Mouse (Mus musculus) heart, embryonic 12.5 days (tissue): ENCODE data around the gene Uck2. TPM values are rescaled to one million over a fixed set of nuclear protein-coding genes. Genes with fewer than 3 reads are reported as not detected.
A peak's percentile ranks its signal among the peaks of the same experiment; 100 is the strongest.

Experiments used
- ATAC-seq: fragments of 200-750 bp; cut with Nextera tagmentation; 2 replicates; pipeline ENCODE4 v1.8.0; 2017; ENCODE audit warnings: moderate TSS enrichment, moderate library complexity; ENCODE audit not compliant: insufficient number of reproducible peaks, low FRiP score
- H3K27ac ChIP-seq: fragments of 300-500 bp; sonication (generic); 2 replicates; pipeline ENCODE4 v1.5.1; 2016; ENCODE audit warnings: mild to moderate bottlenecking, moderate library complexity; ENCODE audit not compliant: poor library complexity, severe bottlenecking
- H3K27me3 ChIP-seq: fragments of 300-500 bp; sonication (generic); replicated peaks from 2 replicates; pipeline ENCODE4 v1.6.1; 2016; ENCODE audit warnings: mild to moderate bottlenecking, moderate library complexity
- H3K36me3 ChIP-seq: fragments of 300-500 bp; sonication (generic); 2 replicates; pipeline ENCODE4 v1.6.1; 2016; ENCODE audit warnings: mild to moderate bottlenecking, moderate library complexity
- H3K4me1 ChIP-seq: fragments of 300-500 bp; sonication (generic); replicated peaks from 2 replicates; pipeline ENCODE4 v1.6.1; 2016; ENCODE audit warnings: mild to moderate bottlenecking
- H3K4me2 ChIP-seq: fragments of 300-500 bp; sonication (generic); 2 replicates; pipeline ENCODE4 v1.6.1; 2016; ENCODE audit warnings: mild to moderate bottlenecking, moderate library complexity
- H3K4me3 ChIP-seq: fragments of 300-500 bp; sonication (generic); 2 replicates; pipeline ENCODE4 v1.5.1; 2016; ENCODE audit warnings: mild to moderate bottlenecking
- H3K9ac ChIP-seq: fragments of 300-500 bp; sonication (generic); 2 replicates; pipeline ENCODE4 v1.6.1; 2016; ENCODE audit warnings: mild to moderate bottlenecking, moderate library complexity
- H3K9me3 ChIP-seq: fragments of 300-500 bp; sonication (generic); replicated peaks from 2 replicates; pipeline ENCODE4 v1.6.1; 2016; ENCODE audit warnings: mild to moderate bottlenecking, moderate library complexity
- WGBS: fragments of 180-500 bp; shearing (Covaris S2); methylation state at CpG from one replicate; pipeline ENCODE4 v1.1.7; 2016; 5-methylcytosine and 5-hydroxymethylcytosine counted together
- polyA plus RNA-seq: library from polyadenylated mRNA; unstranded; fragments of >200 nt; fragmentation: Nextera tagmentation; extraction: Ambion mirVana; gene quantifications from 2 replicates; pipeline ENCODE4 v1.2.1, GENCODE M21; 2016

Gene Uck2
- polyA plus RNA-seq, 1 experiment from 2014 or later, result 68.9 TPM

GRCm38 (mm10) chr1:167270342-167271111, 14.6 kb downstream of the Uck2 start:
- Histone ChIP-seq H3K9ac (peak overlapping the region; percentile 57), H3K4me2 (peak overlapping the region; percentile 62), H3K9me3 (no peaks in the 10 kb centered on the region), H3K4me1 (peaks cover 74% of the 10 kb centered on the region), H3K27ac (peak overlapping the region; percentile 91), H3K4me3 (peak overlapping the region; percentile 34), H3K27me3 (no peaks in the 10 kb centered on the region), H3K36me3 (no peaks in the 10 kb centered on the region)
- peak; percentile 37; the same call in 1 of the 2 replicates for ATAC-seq
- WGBS, result 15% methylated on average over 19 of the region's 19 CpGs

- Histone ChIP-seq H3K4me2 (peak overlapping the region; percentile 62), H3K27me3 (no peaks in the 10 kb centered on the region), H3K36me3 (no peaks in the 10 kb centered on the region), H3K9ac (peak overlapping the region; percentile 57), H3K27ac (peak overlapping the region; percentile 91), H3K4me3 (peak overlapping the region; percentile 34), H3K4me1 (peaks cover 71% of the 10 kb centered on the region), H3K9me3 (no peaks in the 10 kb centered on the region)
- WGBS, result 15% methylated on average over 6 of the region's 6 CpGs
- ATAC-seq, result peak; percentile 47
Measured at GRCm38 (mm10) chr1:167269856-167270270, 15.3 kb downstream of the Uck2 start.

GRCm38 (mm10) chr1:167269350-167269811, 15.7 kb downstream of the Uck2 start:
- WGBS, result 20% methylated on average over 14 of the region's 14 CpGs
- peak overlapping the region; percentile 91 for H3K27ac ChIP-seq
- no peak overlapping the region for H3K4me3 ChIP-seq
- H3K9me3 ChIP-seq, result no peaks in the 10 kb centered on the region
- peak overlapping the region; percentile 62 for H3K4me2 ChIP-seq
- H3K4me1 ChIP-seq, result peaks cover 69% of the 10 kb centered on the region
- ATAC-seq, result no peak
- no peaks in the 10 kb centered on the region for H3K27me3 ChIP-seq
- no peaks in the 10 kb centered on the region for H3K36me3 ChIP-seq
- H3K9ac ChIP-seq, result peak overlapping the region; percentile 46; the same call in 1 of the 2 replicates

- ATAC-seq, result no peak
- Histone ChIP-seq H3K27me3 (no peaks in the 10 kb centered on the region), H3K9ac (peak overlapping the region; percentile 35; the same call in 1 of the 2 replicates), H3K36me3 (no peaks in the 10 kb centered on the region), H3K4me1 (peaks cover 69% of the 10 kb centered on the region), H3K4me3 (no peak overlapping the region), H3K27ac (peak overlapping the region; percentile 91; the same call in 1 of the 2 replicates), H3K9me3 (no peaks in the 10 kb centered on the region), H3K4me2 (no peak overlapping the region; the same call in 1 of the 2 replicates)
- WGBS, result 77% methylated on average over 9 of the region's 9 CpGs
Measured at GRCm38 (mm10) chr1:167268360-167269063, 16.6 kb downstream of the Uck2 start.

- no peaks in the 10 kb centered on the region for H3K9me3 ChIP-seq
- no peaks in the 10 kb centered on the region for H3K36me3 ChIP-seq
- no peak overlapping the region for H3K27ac ChIP-seq
- H3K4me2 ChIP-seq, result no peak overlapping the region
- H3K27me3 ChIP-seq, result no peaks in the 10 kb centered on the region
- no peak overlapping the region for H3K9ac ChIP-seq
- no peak overlapping the region for H3K4me3 ChIP-seq
- peaks cover 70% of the 10 kb centered on the region for H3K4me1 ChIP-seq
- ATAC-seq, result no peak
- whole genome bisulfite sequencing, result 80% methylated on average over 3 of the region's 3 CpGs
Measured at GRCm38 (mm10) chr1:167266720-167267119, 18.4 kb downstream of the Uck2 start.

- Histone ChIP-seq H3K4me3 (no peak overlapping the region), H3K36me3 (no peaks in the 10 kb centered on the region), H3K4me2 (no peak overlapping the region), H3K27me3 (no peaks in the 10 kb centered on the region), H3K4me1 (peaks cover 62% of the 10 kb centered on the region), H3K9ac (no peak overlapping the region), H3K27ac (no peak overlapping the region), H3K9me3 (no peaks in the 10 kb centered on the region)
- ATAC-seq, result no peak
- 81% methylated on average over 4 of the region's 4 CpGs for WGBS
Measured at GRCm38 (mm10) chr1:167265366-167265765, 19.8 kb downstream of the Uck2 start.

GRCm38 (mm10) chr1:167262489-167263041, 22.6 kb downstream of the Uck2 start:
- H3K4me3 ChIP-seq, result no peak overlapping the region
- no peak for ATAC-seq
- 51% methylated on average over 10 of the region's 10 CpGs for WGBS
- peaks cover 52% of the 10 kb centered on the region for H3K4me1 ChIP-seq
- H3K9ac ChIP-seq, result no peak overlapping the region
- no peak overlapping the region for H3K27ac ChIP-seq
- H3K36me3 ChIP-seq, result no peaks in the 10 kb centered on the region
- H3K27me3 ChIP-seq, result no peaks in the 10 kb centered on the region
- no peaks in the 10 kb centered on the region for H3K9me3 ChIP-seq
- peak overlapping the region; percentile 15; the same call in 1 of the 2 replicates for H3K4me2 ChIP-seq

- Histone ChIP-seq H3K9me3 (no peaks in the 10 kb centered on the region), H3K4me3 (no peak overlapping the region), H3K4me2 (no peak overlapping the region), H3K27me3 (no peaks in the 10 kb centered on the region), H3K27ac (no peak overlapping the region), H3K4me1 (peaks cover 56% of the 10 kb centered on the region), H3K9ac (no peak overlapping the region), H3K36me3 (no peaks in the 10 kb centered on the region)
- 77% methylated on average over 11 of the region's 11 CpGs for WGBS
- ATAC-seq, result no peak
Measured at GRCm38 (mm10) chr1:167261750-167262149, 23.4 kb downstream of the Uck2 start.

- ATAC-seq, result 0 out of 2 replicates have a peak, but pooled peaks have one; percentile 12
- Histone ChIP-seq H3K9ac (peak overlapping the region; percentile 52), H3K27me3 (no peaks in the 10 kb centered on the region), H3K9me3 (no peaks in the 10 kb centered on the region), H3K4me3 (peak overlapping the region; percentile 12; the same call in 1 of the 2 replicates), H3K4me2 (peak overlapping the region; percentile 55), H3K4me1 (peaks cover 75% of the 10 kb centered on the region), H3K27ac (peak overlapping the region; percentile 83), H3K36me3 (no peaks in the 10 kb centered on the region)
- WGBS, result 27% methylated on average over 10 of the region's 10 CpGs
Measured at GRCm38 (mm10) chr1:167259702-167260101, 25.4 kb downstream of the Uck2 start.

- H3K4me3 ChIP-seq, result no peak overlapping the region
- H3K9me3 ChIP-seq, result no peaks in the 10 kb centered on the region
- no peak overlapping the region for H3K9ac ChIP-seq
- H3K4me1 ChIP-seq, result peaks cover 64% of the 10 kb centered on the region
- WGBS, result 80% methylated on average over 15 of the region's 15 CpGs
- no peak for ATAC-seq
- no peaks in the 10 kb centered on the region for H3K36me3 ChIP-seq
- H3K27me3 ChIP-seq, result no peaks in the 10 kb centered on the region
- H3K27ac ChIP-seq, result no peak overlapping the region
- H3K4me2 ChIP-seq, result no peak overlapping the region
Measured at GRCm38 (mm10) chr1:167256724-167257302, 28.3 kb downstream of the Uck2 start.
